Mouse (Mus musculus) lung, postnatal 0 days (tissue): ENCODE results near the gene 6030468B19Rik. TPM values are rescaled to one million over a fixed set of nuclear protein-coding genes. Genes with fewer than 3 reads are reported as not detected.

Experiments used
- ATAC-seq: fragments of 200-750 bp; cut with Nextera tagmentation; 2 replicates; pipeline ENCODE4 v1.8.0; 2017; ENCODE audit warnings: moderate library complexity
- DNase-seq: peaks from one replicate; pipeline ENCODE4 v3.0.0-alpha.2; 2016; ENCODE audit warnings: low spot score
- H3K27ac ChIP-seq: fragments of 300-500 bp; sonication (generic); 2 replicates; pipeline ENCODE4 v1.5.1; 2014; ENCODE audit warnings: antibody characterized with exemption, mild to moderate bottlenecking, low read length, mixed read lengths
- H3K27me3 ChIP-seq: fragments of 300-500 bp; sonication (generic); replicated peaks from 2 replicates; pipeline ENCODE4 v1.6.1; 2014; ENCODE audit warnings: low read length, mixed read lengths; ENCODE audit not compliant: insufficient read depth
- H3K36me3 ChIP-seq: fragments of 300-500 bp; sonication (generic); 2 replicates; pipeline ENCODE4 v1.6.1; 2014; ENCODE audit warnings: low read length, mixed read lengths; ENCODE audit not compliant: insufficient read depth
- H3K4me1 ChIP-seq: fragments of 300-500 bp; sonication (generic); 2 replicates; pipeline ENCODE4 v1.6.1; 2014; ENCODE audit warnings: antibody characterized with exemption, low read depth, low read length, mixed read lengths; ENCODE audit not compliant: insufficient read depth
- H3K4me2 ChIP-seq: fragments of 300-500 bp; sonication (generic); replicated peaks from 2 replicates; pipeline ENCODE4 v1.6.1; 2014; ENCODE audit warnings: low read depth, mild to moderate bottlenecking, low read length, moderate library complexity, mixed read lengths
- H3K4me3 ChIP-seq: fragments of 300-500 bp; sonication (generic); 2 replicates; pipeline ENCODE4 v1.5.1; 2014; ENCODE audit warnings: low read depth, low read length
- H3K9ac ChIP-seq: fragments of 300-500 bp; sonication (generic); replicated peaks from 2 replicates; pipeline ENCODE4 v1.6.1; 2014; ENCODE audit warnings: low read depth, mild to moderate bottlenecking
- H3K9me3 ChIP-seq: fragments of 300-500 bp; sonication (generic); 2 replicates; pipeline ENCODE4 v1.6.1; 2016; ENCODE audit warnings: low read length, mixed read lengths
- CTCF ChIP-seq: IDR thresholded peaks from 2 replicates; pipeline ENCODE4 v1.5.1; 2016; ENCODE audit warnings: antibody characterized with exemption, mild to moderate bottlenecking
- EP300 ChIP-seq: IDR thresholded peaks from 2 replicates; pipeline ENCODE4 v1.6.1; 2016; ENCODE audit warnings: antibody characterized with exemption, mild to moderate bottlenecking, control low read depth
- WGBS: fragments of 180-500 bp; shearing (Covaris S2); extraction: QIAGEN DNeasy Blood & Tissue Kit; methylation state at CpG from one replicate; pipeline ENCODE4 v1.1.7; 2014; 5-methylcytosine and 5-hydroxymethylcytosine counted together
- polyA plus RNA-seq: library from polyadenylated mRNA; unstranded; fragments of >200 nt; fragmentation: Nextera tagmentation; extraction: Ambion mirVana; gene quantifications from 2 replicates; pipeline ENCODE4 v1.2.1, GENCODE M21; 2015

6030468B19Rik gene
- polyA plus RNA-seq, 1 experiment from 2014 or later = not detected

- Histone ChIP-seq H3K36me3 (no peaks in the 10 kb centered on the region), H3K4me2 (no peak overlapping the region), H3K4me3 (no peak overlapping the region), H3K4me1 (no peaks in the 10 kb centered on the region), H3K27ac (no peak overlapping the region), H3K9ac (no peak overlapping the region), H3K27me3 (no peaks in the 10 kb centered on the region), H3K9me3 (no peaks in the 10 kb centered on the region)
- WGBS = 37% methylated on average over 1 of the region's 1 CpGs
- no peak for ATAC-seq
- no peak for TF ChIP-seq EP300
- no peak for TF ChIP-seq CTCF
- DNase-seq = no peak
These were observed 43.5 kb downstream of the 6030468B19Rik start for GRCm38 (mm10) chr11:117840910-117841309.

GRCm38 (mm10) chr11:117843434-117843833, 46.0 kb downstream of the 6030468B19Rik start:
- H3K4me3 ChIP-seq = no peak overlapping the region
- H3K9ac ChIP-seq = no peak overlapping the region
- no peaks in the 10 kb centered on the region for H3K27me3 ChIP-seq
- H3K36me3 ChIP-seq = no peaks in the 10 kb centered on the region
- no peaks in the 10 kb centered on the region for H3K9me3 ChIP-seq
- 71% methylated on average over 2 of the region's 2 CpGs for WGBS
- no peak overlapping the region for H3K4me2 ChIP-seq
- H3K27ac ChIP-seq = no peak overlapping the region
- H3K4me1 ChIP-seq = peaks cover 8% of the 10 kb centered on the region; the same call in 1 of the 2 replicates
- TF ChIP-seq CTCF = no peak
- TF ChIP-seq EP300 = no peak
- DNase-seq (no peak), ATAC-seq (no peak)

- Histone ChIP-seq H3K4me2 (no peak overlapping the region), H3K27me3 (no peaks in the 10 kb centered on the region), H3K36me3 (no peaks in the 10 kb centered on the region), H3K4me1 (peaks cover 13% of the 10 kb centered on the region; the same call in 1 of the 2 replicates), H3K27ac (no peak overlapping the region), H3K9me3 (no peaks in the 10 kb centered on the region), H3K4me3 (no peak overlapping the region), H3K9ac (no peak overlapping the region)
- no peak for ATAC-seq
- no peak for DNase-seq
- TF ChIP-seq CTCF (no peak), EP300 (no peak)
- WGBS = 58% methylated on average over 2 of the region's 2 CpGs
These were observed 47.5 kb downstream of the 6030468B19Rik start for GRCm38 (mm10) chr11:117844997-117845396.

GRCm38 (mm10) chr11:117845651-117846050, 48.2 kb downstream of the 6030468B19Rik start:
- Histone ChIP-seq H3K36me3 (no peaks in the 10 kb centered on the region), H3K9me3 (no peaks in the 10 kb centered on the region), H3K27me3 (no peaks in the 10 kb centered on the region), H3K9ac (no peak overlapping the region), H3K4me2 (no peak overlapping the region), H3K27ac (no peak overlapping the region), H3K4me1 (peaks cover 13% of the 10 kb centered on the region; the same call in 1 of the 2 replicates), H3K4me3 (no peak overlapping the region)
- TF ChIP-seq EP300 = no peak
- no peak for TF ChIP-seq CTCF
- ATAC-seq = no peak
- 74% methylated on average over 2 of the region's 2 CpGs for whole genome bisulfite sequencing
- no peak for DNase-seq

GRCm38 (mm10) chr11:117846640-117847039, 49.2 kb downstream of the 6030468B19Rik start:
- Histone ChIP-seq H3K4me2 (no peak overlapping the region), H3K27me3 (no peaks in the 10 kb centered on the region), H3K4me1 (peaks cover 13% of the 10 kb centered on the region; the same call in 1 of the 2 replicates), H3K4me3 (no peak overlapping the region), H3K9me3 (no peaks in the 10 kb centered on the region), H3K36me3 (no peaks in the 10 kb centered on the region), H3K27ac (no peak overlapping the region), H3K9ac (no peak overlapping the region)
- ATAC-seq = no peak
- DNase-seq = peak; percentile 54
- 42% methylated on average over 5 of the region's 5 CpGs for WGBS
- TF ChIP-seq CTCF (peak; percentile 54), EP300 (no peak)

GRCm38 (mm10) chr11:117847593-117848215, 50.2 kb downstream of the 6030468B19Rik start:
- Histone ChIP-seq H3K27ac (peak overlapping the region; percentile 86), H3K4me1 (peaks cover 13% of the 10 kb centered on the region; the same call in 1 of the 2 replicates), H3K4me3 (no peak overlapping the region), H3K36me3 (no peaks in the 10 kb centered on the region), H3K9me3 (no peaks in the 10 kb centered on the region), H3K9ac (no peak overlapping the region; the same call in 1 of the 2 replicates), H3K4me2 (peak overlapping the region; percentile 69), H3K27me3 (no peaks in the 10 kb centered on the region)
- TF ChIP-seq CTCF (no peak), EP300 (no peak)
- no peak for ATAC-seq
- WGBS = 66% methylated on average over 7 of the region's 7 CpGs
- DNase-seq = no peak
